Mouse (Mus musculus) midbrain, postnatal 0 days (tissue): ENCODE data around the gene Klhl29. TPM values are rescaled to one million over a fixed set of nuclear protein-coding genes. Genes with fewer than 3 reads are reported as not detected.
A peak's percentile ranks its signal among the peaks of the same experiment; 100 is the strongest.

Experiments used
- ATAC-seq: fragments of 200-750 bp; cut with Nextera tagmentation; 2 replicates; pipeline ENCODE4 v1.8.0; 2017; ENCODE audit warnings: moderate number of reproducible peaks, mild to moderate bottlenecking, moderate TSS enrichment, moderate library complexity; ENCODE audit not compliant: low FRiP score
- DNase-seq: peaks from one replicate; pipeline ENCODE4 v3.0.0-alpha.2; 2015; ENCODE audit warnings: low spot score
- H3K27ac ChIP-seq: fragments of 300-500 bp; sonication (generic); 2 replicates; pipeline ENCODE4 v1.5.1; 2014; ENCODE audit warnings: low read depth, mild to moderate bottlenecking, low read length, mixed read lengths
- H3K27me3 ChIP-seq: fragments of 300-500 bp; sonication (generic); 2 replicates; pipeline ENCODE4 v1.6.1; 2014; ENCODE audit warnings: low read length, control low read depth, mixed read lengths; ENCODE audit not compliant: insufficient read depth
- H3K36me3 ChIP-seq: fragments of 300-500 bp; sonication (generic); 2 replicates; pipeline ENCODE4 v1.6.1; 2014; ENCODE audit warnings: low read length, control low read depth, mixed read lengths; ENCODE audit not compliant: insufficient read depth
- H3K4me1 ChIP-seq: fragments of 300-500 bp; sonication (generic); 2 replicates; pipeline ENCODE4 v1.6.1; 2014; ENCODE audit warnings: mild to moderate bottlenecking, control low read depth, antibody characterized with exemption, low read length, mixed read lengths; ENCODE audit not compliant: insufficient read depth
- H3K4me2 ChIP-seq: fragments of 300-500 bp; sonication (generic); 2 replicates; pipeline ENCODE4 v1.6.1; 2014; ENCODE audit warnings: low read depth, mild to moderate bottlenecking, low read length, mixed read lengths; ENCODE audit not compliant: poor library complexity, severe bottlenecking
- H3K4me3 ChIP-seq: fragments of 300-500 bp; sonication (generic); 2 replicates; pipeline ENCODE4 v1.5.1; 2014; ENCODE audit warnings: low read depth, mild to moderate bottlenecking, low read length, moderate library complexity
- H3K9ac ChIP-seq: fragments of 300-500 bp; sonication (generic); replicated peaks from 2 replicates; pipeline ENCODE4 v1.6.1; 2014; ENCODE audit warnings: mild to moderate bottlenecking, low read length, moderate library complexity, mixed read lengths; ENCODE audit not compliant: poor library complexity, severe bottlenecking
- H3K9me3 ChIP-seq: fragments of 300-500 bp; sonication (generic); 2 replicates; pipeline ENCODE4 v1.6.1; 2016; ENCODE audit warnings: low read length, control low read depth
- CTCF ChIP-seq: IDR thresholded peaks from 2 replicates; pipeline ENCODE4 v1.5.1; 2016; ENCODE audit warnings: antibody characterized with exemption, mild to moderate bottlenecking
- WGBS: fragments of 180-500 bp; shearing (Covaris S2); extraction: QIAGEN DNeasy Blood & Tissue Kit; methylation state at CpG from one replicate; pipeline ENCODE4 v1.1.7; 2014; 5-methylcytosine and 5-hydroxymethylcytosine counted together
- polyA plus RNA-seq: library from polyadenylated mRNA; unstranded; fragments of >200 nt; fragmentation: Nextera tagmentation; extraction: Ambion mirVana; gene quantifications from 2 replicates; pipeline ENCODE4 v1.2.1, GENCODE M21; 2015
- total RNA-seq: library from RNA; depleted of rRNA; stranded (reverse); fragments of >200 nt; gene quantifications from 2 replicates; pipeline ENCODE4 v1.2.3, GENCODE M21; 2014

Klhl29 gene
- total and polyA plus RNA-seq, 2 experiments from 2014 or later = 2.7 to 11.9 TPM

GRCm38 (mm10) chr12:5213339-5214104, 162.0 kb downstream of the Klhl29 start:
- TF ChIP-seq CTCF = no peak
- Histone ChIP-seq H3K36me3 (no peaks in the 10 kb centered on the region), H3K9ac (no peak overlapping the region), H3K4me3 (no peak overlapping the region), H3K9me3 (no peaks in the 10 kb centered on the region), H3K4me2 (no peak overlapping the region), H3K4me1 (peaks cover 15% of the 10 kb centered on the region), H3K27ac (no peak overlapping the region), H3K27me3 (no peaks in the 10 kb centered on the region)
- ATAC-seq (no peak), DNase-seq (peak; percentile 64)
- WGBS = 30% methylated on average over 13 of the region's 13 CpGs

- no peaks in the 10 kb centered on the region for H3K27me3 ChIP-seq
These were observed 163.6 kb downstream of the Klhl29 start for GRCm38 (mm10) chr12:5211884-5212283.

GRCm38 (mm10) chr12:5210786-5211185, 164.7 kb downstream of the Klhl29 start:
- TF ChIP-seq CTCF = no peak
- peak; percentile 65 for DNase-seq
- Histone ChIP-seq H3K4me3 (no peak overlapping the region), H3K36me3 (0 out of 2 replicates have a peak, but pooled peaks cover 2% of the 10 kb centered on the region), H3K27me3 (no peaks in the 10 kb centered on the region), H3K4me1 (peaks cover 10% of the 10 kb centered on the region), H3K27ac (no peak overlapping the region), H3K9me3 (no peaks in the 10 kb centered on the region), H3K4me2 (no peak overlapping the region), H3K9ac (no peak overlapping the region)
- ATAC-seq = 0 out of 2 replicates have a peak, but pooled peaks have one; percentile 18
- WGBS = 26% methylated on average over 9 of the region's 9 CpGs

More at GRCm38 (mm10) chr12:5211884-5212283, 163.6 kb downstream of the Klhl29 start:
- no peak overlapping the region for H3K9ac ChIP-seq
- 0 out of 2 replicates have a peak, but pooled peaks cover 2% of the 10 kb centered on the region for H3K36me3 ChIP-seq
- ATAC-seq (no peak), DNase-seq (no peak)
- peaks cover 15% of the 10 kb centered on the region for H3K4me1 ChIP-seq
- no peak overlapping the region for H3K4me2 ChIP-seq
- TF ChIP-seq CTCF = no peak
- H3K27ac ChIP-seq = no peak overlapping the region
- H3K4me3 ChIP-seq = no peak overlapping the region
- 83% methylated on average over 9 of the region's 9 CpGs for WGBS
- no peaks in the 10 kb centered on the region for H3K9me3 ChIP-seq

- no peak for TF ChIP-seq CTCF
- WGBS = 61% methylated on average over 17 of the region's 17 CpGs
- DNase-seq = no peak
These were observed 167.3 kb downstream of the Klhl29 start for GRCm38 (mm10) chr12:5207941-5208905.

GRCm38 (mm10) chr12:5207172-5207571, 168.3 kb downstream of the Klhl29 start:
- no peak for DNase-seq
- WGBS = 88% methylated on average over 4 of the region's 4 CpGs
- Histone ChIP-seq H3K4me3 (no peak overlapping the region), H3K36me3 (0 out of 2 replicates have a peak, but pooled peaks cover 2% of the 10 kb centered on the region), H3K27ac (no peak overlapping the region), H3K9ac (no peak overlapping the region), H3K4me1 (peaks cover 9% of the 10 kb centered on the region), H3K27me3 (no peaks in the 10 kb centered on the region), H3K4me2 (no peak overlapping the region), H3K9me3 (no peaks in the 10 kb centered on the region)
- no peak for ATAC-seq
- TF ChIP-seq CTCF = no peak

More at GRCm38 (mm10) chr12:5207941-5208905, 167.3 kb downstream of the Klhl29 start:
- H3K4me2 ChIP-seq = no peak overlapping the region
- no peaks in the 10 kb centered on the region for H3K9me3 ChIP-seq
- H3K4me1 ChIP-seq = peaks cover 9% of the 10 kb centered on the region
- no peak overlapping the region for H3K9ac ChIP-seq
- H3K4me3 ChIP-seq = no peak overlapping the region
- no peaks in the 10 kb centered on the region for H3K27me3 ChIP-seq
- peak overlapping the region; percentile 47 for H3K27ac ChIP-seq
- H3K36me3 ChIP-seq = 0 out of 2 replicates have a peak, but pooled peaks cover 2% of the 10 kb centered on the region
- ATAC-seq = no peak
